Mouse (Mus musculus) right cerebral cortex, postnatal 36 days (tissue): ENCODE data around the gene Prpf38b.
A peak's percentile ranks its signal among the peaks of the same experiment; 100 is the strongest.
"Not testable (repeated sequence)": the region's sequence is repeated elsewhere in the genome, so short reads cannot be mapped to it uniquely, and the experiment has no call there.

Source experiments
- DNase-seq, 2 experiments: peaks; one replicate each; pipeline ENCODE4 v3.0.0; 2022; ENCODE audit warnings: low spot score in 2 of 2, mixed read lengths in 1 of 2

The Prpf38b gene

GRCm38 (mm10) chr3:108900681-108901080 is 10.8 kb downstream of the Prpf38b start:
- no peak for DNase-seq

DNA sequence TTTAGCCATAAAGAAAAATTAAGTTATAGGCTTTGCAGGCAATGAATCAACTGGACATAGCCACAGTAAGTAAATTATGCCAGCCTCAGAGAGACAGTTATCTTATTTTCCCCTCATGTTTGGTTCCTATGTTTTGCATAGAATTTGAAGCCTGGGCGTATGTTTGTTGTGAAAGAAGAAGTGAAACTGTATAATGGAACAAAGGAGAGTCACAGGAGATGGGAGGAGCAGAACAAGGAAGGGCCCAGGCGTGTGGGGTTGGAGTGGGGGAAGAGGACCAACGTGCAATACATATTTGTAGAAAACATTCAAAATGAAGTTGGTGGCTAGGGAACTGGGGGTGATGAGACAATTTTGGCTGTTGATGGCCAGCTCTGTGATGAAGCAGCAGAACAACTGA is 11.4 kb downstream of the Prpf38b start:
- DNase-seq, result no peak

GRCm38 (mm10) chr3:108898640-108899039 is 12.9 kb downstream of the Prpf38b start:
- DNase-seq, result no peak

DNA sequence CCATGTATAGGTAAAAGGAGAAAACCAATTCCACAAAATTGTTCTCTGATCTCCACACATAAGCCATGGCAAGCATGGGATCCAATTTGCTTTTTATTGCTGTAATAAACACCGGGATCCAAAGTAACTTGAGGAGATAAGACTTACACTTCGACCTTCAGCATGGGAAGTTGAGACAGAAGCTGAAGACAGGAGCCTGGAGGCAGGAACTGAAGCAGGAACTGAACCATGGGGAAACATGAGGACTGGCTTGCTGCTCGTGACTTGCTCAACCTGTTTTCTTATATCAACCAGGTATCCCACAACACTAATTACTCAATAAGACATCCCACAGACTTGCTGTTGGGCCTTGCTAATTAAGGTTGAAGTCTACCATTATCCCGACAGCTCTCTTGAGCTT is 18.6 kb downstream of the Prpf38b start:
- DNase-seq, result no peak

DNA sequence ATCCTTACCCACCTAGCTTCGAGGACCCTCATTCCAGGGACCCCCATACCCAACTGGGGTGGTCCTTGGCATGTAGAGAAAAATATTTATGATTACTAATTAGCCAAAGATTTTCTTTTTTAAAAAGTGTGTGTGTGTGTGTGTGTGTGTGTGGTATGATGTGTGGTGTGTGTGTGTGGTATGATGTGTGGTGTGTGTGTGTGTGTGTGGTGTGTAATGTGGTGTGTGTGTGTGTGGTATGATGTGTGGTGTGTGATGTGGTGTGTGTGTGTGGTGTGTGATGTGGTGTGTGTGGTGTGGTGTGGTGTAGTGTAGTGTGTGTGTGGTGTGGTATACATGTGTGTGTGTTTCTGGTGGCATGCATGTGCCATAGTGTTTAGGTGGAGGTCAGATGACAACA is 19.4 kb downstream of the Prpf38b start:
- DNase-seq, result no peak

DNA sequence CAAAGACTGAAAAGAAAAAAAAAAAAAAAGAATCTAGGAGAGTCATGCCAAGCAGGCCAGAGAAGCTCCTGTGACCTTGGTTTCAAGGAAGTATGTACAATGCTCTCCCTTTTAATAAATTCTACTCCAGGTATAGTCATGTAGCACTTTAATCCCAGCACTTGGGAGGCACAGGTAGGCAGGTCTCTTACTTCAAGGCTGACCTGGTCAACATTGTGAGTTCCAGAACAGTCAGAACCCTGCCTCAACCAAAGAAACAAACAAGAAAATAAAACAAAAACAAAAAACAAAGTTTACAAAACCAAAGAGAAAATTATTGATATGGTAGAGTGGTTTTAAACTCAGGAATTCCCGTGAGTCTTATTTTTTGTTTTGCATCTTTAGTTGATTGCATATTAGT is 21.6 kb downstream of the Prpf38b start, which contains the start of gene Fndc7:
Gene Fndc7 (minus strand): TSS at position 101 of the 400 bp plus-strand sequence.
- DNase-seq, result no peak

GRCm38 (mm10) chr3:108887618-108887975 is 23.9 kb downstream of the Prpf38b start:
- DNase-seq, result no peak

- no peak for DNase-seq
Observed at GRCm38 (mm10) chr3:108886934-108887617, 24.5 kb downstream of the Prpf38b start.

GRCm38 (mm10) chr3:108885686-108886530 is 25.6 kb downstream of the Prpf38b start:
- no peak for DNase-seq

- no peak for DNase-seq
Observed at GRCm38 (mm10) chr3:108884706-108885289, 26.7 kb downstream of the Prpf38b start.

DNA sequence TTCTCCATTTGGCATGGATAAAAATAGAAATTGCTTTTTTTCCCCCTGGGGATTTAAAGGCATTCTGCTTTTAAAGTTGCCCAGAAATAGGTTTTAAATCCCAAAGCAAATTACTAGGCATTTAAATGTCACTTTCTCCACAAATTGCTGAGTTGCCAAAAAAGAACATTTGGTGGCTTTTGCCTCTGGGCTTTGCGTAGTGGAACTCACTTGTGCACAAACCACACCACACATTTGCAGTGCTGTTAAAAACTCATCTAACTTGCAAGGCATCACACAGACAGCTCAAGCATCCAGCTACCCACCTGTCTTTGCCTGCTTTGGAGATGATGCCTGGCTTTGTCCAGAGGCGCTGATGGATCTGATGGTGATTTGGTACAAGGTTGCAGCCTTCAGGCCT is 28.5 kb downstream of the Prpf38b start:
- no peak for DNase-seq

- DNase-seq, result not testable (repeated sequence)
Observed at GRCm38 (mm10) chr3:108881873-108882272, 29.7 kb downstream of the Prpf38b start.

DNA sequence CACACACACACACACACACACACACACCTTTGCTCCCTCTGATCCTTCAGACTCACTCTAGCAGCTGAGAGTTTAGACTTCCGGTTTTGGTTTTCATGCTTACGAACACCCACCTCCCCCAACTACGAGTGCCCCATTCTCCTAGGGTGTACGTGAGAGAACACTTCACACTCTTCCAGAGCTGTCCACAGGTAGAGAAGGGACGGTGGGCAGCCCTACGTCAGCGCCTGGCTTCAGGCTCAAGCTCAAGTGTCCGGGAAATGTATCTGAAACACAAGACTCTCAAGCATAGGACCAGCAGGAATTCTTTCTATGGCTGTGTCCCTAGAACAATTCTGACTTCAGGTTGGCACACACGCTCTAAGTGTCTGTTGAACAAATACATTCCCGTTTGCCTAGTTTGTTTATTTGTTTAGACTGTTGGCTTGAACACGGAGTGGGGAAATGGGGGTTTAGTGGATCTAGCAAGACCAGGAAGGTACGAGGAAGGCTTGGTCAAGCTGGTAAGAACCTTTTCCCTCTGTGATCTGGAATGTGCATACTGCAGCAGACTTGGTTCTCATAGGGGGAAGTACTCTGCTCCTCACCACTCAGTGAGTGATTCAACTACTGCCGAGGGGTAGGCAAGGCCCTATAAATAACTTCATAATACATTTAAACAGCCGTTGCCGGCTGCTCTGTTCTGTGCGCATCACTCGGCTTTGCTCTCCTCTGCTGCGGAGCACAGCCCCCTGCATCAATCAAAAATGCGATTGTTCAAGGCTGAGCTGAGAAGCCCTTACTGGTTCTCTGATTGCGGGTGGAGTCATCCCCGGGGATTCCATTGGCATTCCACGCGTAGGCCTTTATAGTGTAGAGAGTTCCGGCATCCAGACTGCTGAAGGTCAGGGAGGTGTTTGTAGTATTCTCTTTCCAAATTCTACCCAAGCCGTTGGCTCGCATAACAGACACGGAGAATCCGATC is 30.7 kb downstream of the Prpf38b start:
- DNase-seq, result peak; percentile 17 to 18

GRCm38 (mm10) chr3:108879836-108880435 is 31.6 kb downstream of the Prpf38b start:
- DNase-seq, result no peak

- DNase-seq, result no peak
Observed at GRCm38 (mm10) chr3:108879129-108879528, 32.4 kb downstream of the Prpf38b start.

DNA sequence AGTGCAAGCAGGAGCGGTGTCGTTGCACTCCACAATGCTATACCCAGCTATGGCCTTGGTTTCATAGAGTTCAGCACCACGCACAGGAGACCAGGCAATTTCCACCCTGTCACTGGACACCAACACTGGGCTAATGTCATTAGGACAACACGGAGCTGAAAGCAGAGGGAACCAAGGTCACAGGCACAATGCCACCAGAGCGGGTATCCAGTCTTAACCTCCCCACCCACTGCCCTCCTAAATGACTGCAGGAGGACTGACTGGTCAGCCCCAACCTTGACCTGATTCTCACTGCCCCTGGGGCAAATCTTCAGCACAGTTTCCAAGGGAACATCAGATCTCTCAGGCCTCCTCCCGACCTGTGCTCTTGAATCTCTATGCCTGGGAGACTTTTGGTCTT is 40.9 kb downstream of the Prpf38b start:
- DNase-seq, result no peak

DNA sequence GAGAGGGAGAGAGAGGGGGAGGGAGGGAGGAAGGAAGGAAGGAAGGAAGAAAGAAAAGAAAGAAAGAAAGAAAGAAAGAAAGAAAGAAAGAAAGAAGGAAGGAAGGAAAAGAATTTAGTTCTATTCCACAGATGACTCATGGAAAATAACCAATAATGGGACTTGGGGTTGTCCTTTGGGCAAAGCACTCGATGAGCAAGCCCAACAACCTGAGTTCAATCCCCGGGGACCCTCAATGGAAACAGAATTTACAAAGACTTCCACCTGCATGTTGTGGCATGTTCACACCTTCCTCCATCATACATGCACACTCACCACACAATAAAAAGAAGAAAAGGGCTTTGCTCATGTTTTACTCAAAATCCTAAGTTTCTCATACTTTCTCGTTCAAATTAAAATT is 44.1 kb downstream of the Prpf38b start:
- no peak for DNase-seq

DNA sequence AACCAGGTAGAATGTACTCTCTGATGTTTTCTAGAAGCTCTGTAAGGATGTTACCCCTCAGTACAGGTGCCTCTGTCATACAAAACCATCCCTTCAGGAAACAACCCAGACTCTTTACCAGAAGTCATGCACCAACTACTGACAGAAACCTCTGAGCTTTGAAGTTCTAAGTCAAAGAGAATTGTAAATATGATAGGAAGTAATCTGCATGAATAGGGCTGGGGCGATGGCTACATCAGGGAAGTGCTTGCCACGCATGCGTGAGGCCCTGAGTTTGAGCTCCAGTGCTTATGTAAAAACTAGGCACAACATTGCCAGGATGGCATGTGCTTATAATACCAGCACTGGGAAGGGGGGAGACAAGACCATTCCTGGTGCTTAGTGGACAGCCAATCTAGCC is 45.9 kb downstream of the Prpf38b start:
- no peak for DNase-seq

GRCm38 (mm10) chr3:108865129-108865528 is 46.4 kb downstream of the Prpf38b start:
- no peak for DNase-seq

DNA sequence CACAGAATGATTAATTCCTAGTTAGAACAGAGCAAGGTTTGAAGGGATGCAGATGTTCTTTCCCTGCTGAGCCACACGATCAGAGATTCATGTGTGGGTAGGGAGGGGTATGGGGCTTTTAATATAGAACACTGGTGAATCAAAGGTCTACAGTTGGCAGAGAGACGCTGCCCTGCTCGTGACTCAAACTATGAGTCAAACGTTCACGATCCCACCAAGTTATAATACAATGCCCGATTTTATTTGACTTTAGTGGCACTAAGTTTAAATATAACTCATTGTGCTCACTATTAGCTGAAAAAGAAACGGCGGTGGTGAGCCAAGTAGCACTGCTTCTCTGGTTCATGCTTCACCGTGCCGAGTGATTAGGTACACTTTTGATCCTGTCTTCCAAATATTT is 48.4 kb downstream of the Prpf38b start:
- no peak for DNase-seq

- not testable (repeated sequence) for DNase-seq
Observed at GRCm38 (mm10) chr3:108862282-108862681, 49.2 kb downstream of the Prpf38b start.
